Mouse (Mus musculus) MEL (cell line): ENCODE data around the gene 2010109A12Rik. TPM values are rescaled to one million over a fixed set of nuclear protein-coding genes. Genes with fewer than 3 reads are reported as not detected.

Experiments used
- DNase-seq: peaks from one replicate; pipeline ENCODE4 v3.0.0; 2011; ENCODE audit warnings: low read depth, low spot score
- H3K27ac ChIP-seq: 2 replicates; pipeline ENCODE4 v1.5.1; 2012; ENCODE audit warnings: low read depth, mild to moderate bottlenecking, control low read depth, low read length, moderate library complexity; ENCODE audit not compliant: control insufficient read depth
- H3K27me3 ChIP-seq, 2 experiments: fragments of 150-350 bp in 1 of 2; sonication (generic) in 1 of 2; 2 replicates each; pipeline ENCODE4 v1.6.1; 2012; ENCODE audit warnings: low read length in 2 of 2, mild to moderate bottlenecking in 2 of 2, improper control_type of control experiment in 1 of 2, moderate library complexity in 1 of 2; ENCODE audit not compliant: insufficient read depth in 2 of 2, control insufficient read depth in 1 of 2
- H3K36me3 ChIP-seq, 2 experiments: 2 replicates each; pipeline ENCODE4 v1.6.1; 2012 to 2014; ENCODE audit warnings: low read length in 2 of 2, improper control_type of control experiment in 1 of 2, inconsistent platforms in 1 of 2, mild to moderate bottlenecking in 1 of 2; ENCODE audit not compliant: insufficient read depth in 2 of 2, control insufficient read depth in 1 of 2
- H3K4me1 ChIP-seq, 2 experiments: fragments of 150-350 bp in 1 of 2; sonication (generic) in 1 of 2; 2 replicates each; pipeline ENCODE4 v1.6.1; 2012; ENCODE audit warnings: low read length in 2 of 2, improper control_type of control experiment in 1 of 2, mild to moderate bottlenecking in 1 of 2; ENCODE audit not compliant: insufficient read depth in 2 of 2, control insufficient read depth in 1 of 2
- H3K4me3 ChIP-seq, 2 experiments: fragments of 150-350 bp in 1 of 2; sonication (generic) in 1 of 2; 2 replicates each; pipeline ENCODE4 v1.5.1; 2012; ENCODE audit warnings: low read depth in 2 of 2, low read length in 2 of 2, mild to moderate bottlenecking in 2 of 2, moderate library complexity in 2 of 2, control low read depth in 1 of 2, improper control_type of control experiment in 1 of 2; ENCODE audit not compliant: control insufficient read depth in 1 of 2, insufficient read depth in 1 of 2
- H3K79me2 ChIP-seq: 2 replicates; pipeline ENCODE4 v1.6.1; 2012; ENCODE audit warnings: mild to moderate bottlenecking, low read length, moderate library complexity; ENCODE audit not compliant: control insufficient read depth, poor library complexity, insufficient read depth
- H3K9ac ChIP-seq: 2 replicates; pipeline ENCODE4 v1.6.1; 2012; ENCODE audit warnings: low read depth, mild to moderate bottlenecking, control low read depth, low read length, moderate library complexity; ENCODE audit not compliant: control insufficient read depth, poor library complexity, severe bottlenecking
- H3K9me3 ChIP-seq: fragments of 150-350 bp; sonication (generic); replicated peaks from 2 replicates; pipeline ENCODE4 v1.6.1; 2012; ENCODE audit warnings: mild to moderate bottlenecking, low read length, improper control_type of control experiment, moderate library complexity; ENCODE audit not compliant: insufficient read depth
- BHLHE40 ChIP-seq: IDR thresholded peaks from 2 replicates; pipeline ENCODE4 v1.6.1; 2012; ENCODE audit warnings: low read depth, mild to moderate bottlenecking, inconsistent platforms, low read length, improper control_type of control experiment, borderline replicate concordance
- CHD1 ChIP-seq: IDR thresholded peaks from 2 replicates; pipeline ENCODE4 v1.6.1; 2012; ENCODE audit warnings: low read depth, mild to moderate bottlenecking, inconsistent platforms, low read length, improper control_type of control experiment
- ELF1 ChIP-seq: IDR thresholded peaks from 2 replicates; pipeline ENCODE4 v1.6.1; 2014; ENCODE audit warnings: low read depth, mild to moderate bottlenecking, inconsistent platforms, low read length, improper control_type of control experiment, moderate library complexity
- KAT2A ChIP-seq: conservative IDR thresholded peaks from 2 replicates; pipeline ENCODE4 v1.6.1; 2012; ENCODE audit warnings: low read depth, low read length, improper control_type of control experiment, inconsistent platforms
- MAFK ChIP-seq: IDR thresholded peaks from 2 replicates; pipeline ENCODE4 v1.6.1; 2011; ENCODE audit warnings: low read depth, mild to moderate bottlenecking, low read length, improper control_type of control experiment, borderline replicate concordance
- MYC ChIP-seq: IDR thresholded peaks from 2 replicates; pipeline ENCODE4 v1.6.1; 2011; ENCODE audit warnings: low read depth, mild to moderate bottlenecking, low read length, improper control_type of control experiment, moderate library complexity
- POLR2AphosphoS5 ChIP-seq: IDR thresholded peaks from 2 replicates; pipeline ENCODE4 v1.6.1; 2012; ENCODE audit warnings: low read depth, borderline replicate concordance, mild to moderate bottlenecking, inconsistent platforms, low read length, moderate library complexity, mixed read lengths
- RAD21 ChIP-seq: IDR thresholded peaks from 2 replicates; pipeline ENCODE4 v1.6.1; 2011; ENCODE audit warnings: mild to moderate bottlenecking, low read depth, low read length, improper control_type of control experiment
- TCF12 ChIP-seq: IDR thresholded peaks from 2 replicates; pipeline ENCODE4 v1.6.1; 2014; ENCODE audit warnings: low read depth, mild to moderate bottlenecking, inconsistent platforms, low read length, improper control_type of control experiment, moderate library complexity
- polyA plus RNA-seq, 2 experiments: library from polyadenylated mRNA; stranded (reverse) in 1 of 2; unstranded in 1 of 2; fragments of >175 nt in 1 of 2; fragments of >200 nt in 1 of 2; gene quantifications; 2 replicates each; pipeline versions ENCODE4 v1.2.1 to v1.2.4; 2012; ENCODE audit warnings: low replicate concordance in 2 of 2, low read depth in 1 of 2; ENCODE audit not compliant: insufficient read length in 2 of 2, insufficient read depth in 1 of 2, missing spikeins in 1 of 2
- total RNA-seq: library from RNA; depleted of rRNA; stranded (reverse); fragments of 300-350 nt; gene quantifications from 2 replicates; pipeline ENCODE4 v1.2.3, GENCODE M21; 2012

Gene 2010109A12Rik
- total and polyA plus RNA-seq, 3 experiments, result 0.21 to 0.23 TPM; not detected in 1

DNA sequence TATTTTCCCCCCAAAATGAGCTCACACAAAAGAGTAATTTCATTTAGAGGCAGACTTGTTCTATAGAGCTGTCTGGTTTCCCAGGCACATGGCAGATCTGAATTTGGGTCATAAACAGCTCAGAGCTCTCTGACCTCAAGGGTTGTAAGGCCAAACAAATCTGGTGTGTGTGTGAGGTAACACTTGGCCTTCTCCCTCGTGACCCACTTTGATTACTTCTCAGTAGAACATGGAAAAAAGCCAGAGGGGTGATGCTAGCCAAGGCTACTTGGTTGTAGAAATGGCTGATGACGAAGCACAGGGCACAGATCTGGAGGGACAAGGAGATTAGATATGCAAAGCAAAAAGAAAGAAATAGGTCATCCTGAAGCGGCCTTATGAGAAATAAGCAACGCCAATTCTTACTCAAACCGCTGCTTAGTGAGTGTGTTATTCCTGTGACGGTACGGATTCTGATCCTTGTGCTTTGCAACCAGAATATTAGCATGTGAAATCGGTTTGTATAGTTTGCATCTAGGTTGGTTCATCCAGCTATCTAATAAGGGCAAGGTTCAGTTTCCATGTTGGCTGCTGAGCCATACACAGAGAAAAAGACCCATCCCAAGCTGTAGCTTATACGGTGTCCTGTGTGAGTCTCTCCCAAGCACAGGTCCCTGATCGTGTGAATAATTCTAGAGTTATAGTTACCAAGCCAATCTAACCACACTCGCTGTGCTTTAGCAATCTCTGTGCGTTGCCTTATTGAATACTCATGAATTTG is 44.9 kb downstream of the 2010109A12Rik start:
- Histone ChIP-seq H3K9me3 (no peaks in the 10 kb centered on the region), H3K27ac (no peak overlapping the region), H3K27me3 (no peaks in the 10 kb centered on the region), H3K9ac (no peak overlapping the region), H3K4me3 (no peak overlapping the region), H3K79me2 (no peaks in the 10 kb centered on the region), H3K4me1 (no peaks in the 10 kb centered on the region), H3K36me3 (no peaks in the 10 kb centered on the region)
- TF ChIP-seq TCF12, result no peak
- DNase-seq, result no peak

DNA sequence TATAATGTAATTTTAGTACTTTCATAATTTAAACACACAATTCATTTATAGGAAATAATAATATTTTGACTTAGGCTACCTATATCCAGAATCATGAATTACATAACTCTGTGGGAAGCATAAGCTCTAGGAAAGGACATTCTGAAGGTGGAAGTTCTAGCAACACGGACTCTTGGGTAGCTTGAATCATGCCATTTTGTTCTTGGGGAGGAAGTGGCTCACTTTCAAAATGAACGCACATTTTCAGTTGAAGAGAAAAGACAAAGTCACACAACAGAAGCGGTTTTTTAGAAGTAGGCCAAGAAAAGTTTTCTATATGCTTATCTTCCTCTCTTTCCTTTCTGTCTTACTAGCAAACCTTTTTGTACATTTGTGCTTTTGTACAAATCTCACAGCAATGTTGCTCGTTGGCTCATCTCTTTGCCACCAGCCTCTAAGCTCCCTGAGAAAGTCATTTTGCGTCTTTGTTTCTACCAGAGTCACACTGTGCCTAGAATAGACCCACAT is 49.5 kb downstream of the 2010109A12Rik start:
- Histone ChIP-seq H3K9ac (no peak overlapping the region), H3K36me3 (no peaks in the 10 kb centered on the region; a peak in 1 of 4 replicates), H3K4me3 (no peak overlapping the region), H3K27ac (no peak overlapping the region), H3K9me3 (no peaks in the 10 kb centered on the region), H3K4me1 (no peaks in the 10 kb centered on the region; a peak in 1 of 4 replicates), H3K79me2 (no peaks in the 10 kb centered on the region), H3K27me3 (no peaks in the 10 kb centered on the region)
- TF ChIP-seq BHLHE40, result no peak
- TF ChIP-seq MAFK, result no peak
- TF ChIP-seq KAT2A, result no peak
- TF ChIP-seq ELF1, result no peak
- no peak for TF ChIP-seq RAD21
- no peak for DNase-seq

GRCm38 (mm10) chr5:93256820-93257405 is 50.6 kb downstream of the 2010109A12Rik start:
- H3K79me2 ChIP-seq, result no peaks in the 10 kb centered on the region
- DNase-seq, result no peak
- H3K4me3 ChIP-seq, result no peak overlapping the region
- no peaks in the 10 kb centered on the region; a peak in 1 of 4 replicates for H3K4me1 ChIP-seq
- no peaks in the 10 kb centered on the region for H3K9me3 ChIP-seq
- no peaks in the 10 kb centered on the region for H3K27me3 ChIP-seq
- TF ChIP-seq MYC (no peak), POLR2AphosphoS5 (no peak), CHD1 (no peak)
- no peak overlapping the region for H3K27ac ChIP-seq
- H3K9ac ChIP-seq, result no peak overlapping the region
- no peaks in the 10 kb centered on the region; a peak in 1 of 4 replicates for H3K36me3 ChIP-seq
